Mouse (Mus musculus) kidney, postnatal 36 days (tissue): ENCODE results near the gene Vsig8.

Source experiments
- DNase-seq, 2 experiments: peaks; one replicate each; pipeline ENCODE4 v3.0.0; 2021 to 2022; ENCODE audit warnings: mixed read lengths in 2 of 2

Gene Vsig8

GRCm38 (mm10) chr1:172555638-172556037, at the start of gene Vsig8:
Gene Vsig8 (plus strand): TSS chr1:172555938.
- DNase-seq, result no peak

- no peak for DNase-seq
Observed at GRCm38 (mm10) chr1:172507001-172507400, 48.7 kb upstream of the Vsig8 start.

GRCm38 (mm10) chr1:172507701-172508100, 48.0 kb upstream of the Vsig8 start:
- peak; percentile 64 to 79 for DNase-seq

- DNase-seq, result peak in 1 of 2 experiments; percentile 26
Observed at GRCm38 (mm10) chr1:172508172-172508571, 47.6 kb upstream of the Vsig8 start.

- no peak for DNase-seq
Observed at GRCm38 (mm10) chr1:172509235-172509634, 46.5 kb upstream of the Vsig8 start.

GRCm38 (mm10) chr1:172509983-172510382, 45.8 kb upstream of the Vsig8 start:
- no peak for DNase-seq

- peak; percentile 75 to 86 for DNase-seq
Observed at GRCm38 (mm10) chr1:172510421-172510972, 45.2 kb upstream of the Vsig8 start.

GRCm38 (mm10) chr1:172512962-172513361, 42.8 kb upstream of the Vsig8 start:
- peak; percentile 80 to 85 for DNase-seq

GRCm38 (mm10) chr1:172513525-172514212, 42.1 kb upstream of the Vsig8 start:
- peak; percentile 62 to 64 for DNase-seq

- DNase-seq, result no peak
Observed at GRCm38 (mm10) chr1:172514213-172514529, 41.6 kb upstream of the Vsig8 start.

GRCm38 (mm10) chr1:172514551-172515268, 41.0 kb upstream of the Vsig8 start:
- peak; percentile 60 to 61 for DNase-seq

- DNase-seq, result peak; percentile 58 to 64
Observed at GRCm38 (mm10) chr1:172515396-172515795, 40.3 kb upstream of the Vsig8 start.

GRCm38 (mm10) chr1:172518013-172518412, 37.7 kb upstream of the Vsig8 start:
- DNase-seq, result no peak

- DNase-seq, result no peak
Observed at GRCm38 (mm10) chr1:172519644-172520043, 36.1 kb upstream of the Vsig8 start.

- peak; percentile 92 to 95 for DNase-seq
Observed at GRCm38 (mm10) chr1:172520576-172521440, 34.9 kb upstream of the Vsig8 start, which contains the start of gene Cfap45. Gene Cfap45 (plus strand): TSS chr1:172520801.

GRCm38 (mm10) chr1:172522524-172522923, 33.2 kb upstream of the Vsig8 start:
- DNase-seq, result no peak

GRCm38 (mm10) chr1:172523699-172524101, 32.0 kb upstream of the Vsig8 start:
- no peak for DNase-seq

GRCm38 (mm10) chr1:172525027-172525764, 30.5 kb upstream of the Vsig8 start:
- peak; percentile 57 to 65 for DNase-seq

GRCm38 (mm10) chr1:172525971-172526370, 29.8 kb upstream of the Vsig8 start:
- no peak for DNase-seq

GRCm38 (mm10) chr1:172526380-172527081, 29.2 kb upstream of the Vsig8 start:
- DNase-seq, result peak; percentile 57 to 65

GRCm38 (mm10) chr1:172527431-172527830, 28.3 kb upstream of the Vsig8 start:
- DNase-seq, result no peak

- DNase-seq, result peak; percentile 91 to 98
Observed at GRCm38 (mm10) chr1:172528701-172529100, 27.0 kb upstream of the Vsig8 start.
